ENCODE assay signal across 12 mouse cellular contexts in genomic region chr15:84469391-84469790, GRCm38 (mm10). TPM values are rescaled to one million over a fixed set of nuclear protein-coding genes. Genes with fewer than 3 reads are reported as not detected.
A peak's percentile ranks its signal among the peaks of the same experiment; 100 is the strongest.
DNase-seq lines count a peak whose midpoint lies in the region; ATAC-seq and TF ChIP-seq lines count a peak whose summit lies in the region.
"Had no signal": no experiment of that assay in that cellular context is flagged by ENCODE, and none has a peak within 500 bp of the region (broad histone marks: within the 10 kb centered on the region; RNA-seq: fewer than 3 reads in every experiment).

No protein-coding gene starts in this region.

- no peak overlapping the region for H3K4me2 ChIP-seq in kidney, embryonic 15.5 days
- H3K4me2 ChIP-seq: liver, embryonic 13.5 days had no signal

- DNase-seq in kidney, adult 2 months = peak; percentile 18
- DNase-seq in G1E (ENCODE audit: low spot score) (no peak), NIH3T3 (ENCODE audit: low read depth) (peak; percentile 27)
- DNase-seq in heart, postnatal 14 days = peak; percentile 40 to 76
- no peak for DNase-seq in spleen, postnatal 4 days (ENCODE audit: low spot score in 2 of 2)
- no peak for DNase-seq in frontal cortex, postnatal 25 days (ENCODE audit: low spot score in 2 of 2)
- DNase-seq: cerebellum, adult 9-10 months; forebrain, postnatal 0 days; liver, embryonic 13.5 days; thymus, adult 2 months had no signal

- no peaks in the 10 kb centered on the region for H3K27me3 ChIP-seq in kidney, adult 2 months (replicated peaks; ENCODE audit: control insufficient read depth, insufficient read depth, low read length)
- H3K27me3 ChIP-seq in kidney, embryonic 15.5 days = peaks cover 5% of the 10 kb centered on the region; the same call in 1 of the 2 replicates
- H3K27me3 ChIP-seq in G1E (ENCODE audit: insufficient read depth, low read length) = no peaks in the 10 kb centered on the region

- no peaks in the 10 kb centered on the region for H3K9me3 ChIP-seq in kidney, embryonic 15.5 days (replicated peaks)
- peaks cover 95% of the 10 kb centered on the region for H3K9me3 ChIP-seq in G1E (replicated peaks)
- H3K9me3 ChIP-seq: liver, embryonic 13.5 days had no signal

- H3K36me3 ChIP-seq in kidney, adult 2 months (ENCODE audit: control insufficient read depth, insufficient read depth, low read length) = no peaks in the 10 kb centered on the region
- no peaks in the 10 kb centered on the region for H3K36me3 ChIP-seq in kidney, embryonic 15.5 days
- H3K36me3 ChIP-seq in G1E (replicated peaks) = no peaks in the 10 kb centered on the region
- H3K36me3 ChIP-seq: liver, embryonic 13.5 days had no signal

- WGBS in kidney, adult 2 months = 33% methylated on average over 8 of the region's 8 CpGs
- WGBS in kidney, embryonic 15.5 days = 30% methylated on average over 8 of the region's 8 CpGs

- TF ChIP-seq POLR2A in kidney, adult 2 months (IDR thresholded peaks at IDR 0.05; ENCODE audit: low read depth, low read length) = no peak

- TF ChIP-seq CTCF in kidney, adult 2 months (conservative IDR thresholded peaks at IDR 0.05; ENCODE audit: insufficient read depth, insufficient read length, low read depth, low read length) = no peak
- no peak for TF ChIP-seq CTCF in G1E (IDR thresholded peaks at IDR 0.05; ENCODE audit: low read depth, low read length)

- H3K4me1 ChIP-seq in kidney, adult 2 months (ENCODE audit: control insufficient read depth, insufficient read depth, low read length) = no peaks in the 10 kb centered on the region
- peaks cover 17% of the 10 kb centered on the region for H3K4me1 ChIP-seq in kidney, embryonic 15.5 days
- no peaks in the 10 kb centered on the region for H3K4me1 ChIP-seq in G1E (ENCODE audit: insufficient read depth, low read depth, low read length)
- H3K4me1 ChIP-seq: liver, embryonic 13.5 days had no signal

- H3K9ac ChIP-seq in kidney, embryonic 15.5 days = no peak overlapping the region
- H3K9ac ChIP-seq: forebrain, postnatal 0 days; liver, embryonic 13.5 days had no signal

- intact Hi-C loops in heart, postnatal 14 days (cut with DNase I) = no loop called here

- no peak overlapping the region for H3K27ac ChIP-seq in kidney, adult 2 months (ENCODE audit: insufficient read depth, low read depth, low read length)
- H3K27ac ChIP-seq in kidney, embryonic 15.5 days = no peak overlapping the region
- H3K27ac ChIP-seq: liver, embryonic 13.5 days had no signal

- H3K4me3 ChIP-seq in kidney, adult 2 months (ENCODE audit: insufficient read depth, low read depth, low read length) = no peak overlapping the region
- H3K4me3 ChIP-seq in kidney, embryonic 15.5 days (replicated peaks) = no peak overlapping the region
- H3K4me3 ChIP-seq in G1E (ENCODE audit: low read depth, low read length) = peak overlapping the region; percentile 6; the same call in 1 of the 2 replicates
- H3K4me3 ChIP-seq: liver, embryonic 13.5 days had no signal

- ATAC-seq in kidney, embryonic 15.5 days (replicated peaks; ENCODE audit: low FRiP score) = no peak
- ATAC-seq in G1E (ENCODE audit: extremely low read depth, insufficient number of reproducible peaks, low FRiP score, poor library complexity, severe bottlenecking) = no peak
- no peak for ATAC-seq in monocyte, adult 5-6 weeks (replicated peaks; ENCODE audit: insufficient number of reproducible peaks, low FRiP score, low TSS enrichment, poor library complexity, severe bottlenecking)
- ATAC-seq: forebrain, postnatal 0 days had no signal

RNA-seq across cellular contexts. Expression of gene Shisal1, which starts 22.5 kb away (rescaled TPM):
- 1.6 and 2.2 TPM in 2 replicates for polyA plus RNA-seq in kidney, adult 2 months (2012; rRNA removed)
- 2.5 and 2.6 TPM in 2 replicates for polyA plus RNA-seq in kidney, embryonic 15.5 days (2015; fragmentation: Nextera tagmentation; extraction: Ambion mirVana)
- total RNA-seq in G1E (2014; fragmentation: Nextera tagmentation) (not detected in 2 replicates), G1E (2017) (0.05 TPM in 1 of 2 replicates, not detected in the other)
- polyA plus RNA-seq in G1E (2012) = not detected in 2 replicates
- 1 to 10 TPM in 1 of 2 experiments, under 1 TPM in 1; 0.88 to 1.3 TPM for total RNA-seq in heart, postnatal 14 days (2021)
- not detected in 3 replicates for total RNA-seq in monocyte, adult 5-6 weeks (2017)

Comparison
In these comparisons a context has a peak if more than half of its experiments do, and no peak if none do; other contexts are left out.
1. DNase-seq: peak in kidney, adult 2 months (single experiment), NIH3T3 (single experiment) and heart, postnatal 14 days (2 of 2); none in G1E (single experiment), spleen, postnatal 4 days (0 of 2) and frontal cortex, postnatal 25 days (0 of 2).